ENCODE assay signal across 19 mouse cellular contexts in genomic region chr12:112395909-112396308, GRCm38 (mm10).
DNase-seq lines count a peak whose midpoint lies in the region; ATAC-seq and TF ChIP-seq lines count a peak whose summit lies in the region.
"Had no signal": no experiment of that assay in that cellular context is flagged by ENCODE, and none has a peak within 500 bp of the region (broad histone marks: within the 10 kb centered on the region; RNA-seq: fewer than 3 reads in every experiment).

No protein-coding gene starts in this region.

- H3K9ac ChIP-seq in hindbrain, embryonic 12.5 days: no peak overlapping the region
- 0 out of 2 replicates have a peak overlapping the region, but pooled peaks have one; percentile 4 for H3K9ac ChIP-seq in forebrain, postnatal 0 days
- peak overlapping the region; percentile 35; the same call in 1 of the 2 replicates for H3K9ac ChIP-seq in neural tube, embryonic 13.5 days
- H3K9ac ChIP-seq: liver, embryonic 12.5 days; stomach, embryonic 15.5 days had no signal

- peak overlapping the region; percentile 25; the same call in 1 of the 2 replicates for H3K27ac ChIP-seq in hindbrain, embryonic 12.5 days
- H3K27ac ChIP-seq in hindbrain, embryonic 10.5 days: no peak overlapping the region
- no peak overlapping the region; the same call in 1 of the 2 replicates for H3K27ac ChIP-seq in forebrain, postnatal 0 days (ENCODE audit: low read depth, low read length)
- peak overlapping the region; percentile 14; the same call in 1 of the 2 replicates for H3K27ac ChIP-seq in neural tube, embryonic 13.5 days (replicated peaks)
- H3K27ac ChIP-seq: heart, adult 2 months; liver, embryonic 12.5 days; stomach, embryonic 15.5 days had no signal

- TF ChIP-seq CTCF in forebrain, postnatal 0 days (IDR thresholded peaks at IDR 0.05; ENCODE audit: low read depth): no peak

- no peak overlapping the region for H3K4me2 ChIP-seq in hindbrain, embryonic 12.5 days (replicated peaks)
- H3K4me2 ChIP-seq in forebrain, postnatal 0 days (ENCODE audit: low read depth): peak overlapping the region; percentile 1; the same call in 1 of the 2 replicates
- H3K4me2 ChIP-seq in neural tube, embryonic 13.5 days: peak overlapping the region; percentile 21
- H3K4me2 ChIP-seq: liver, embryonic 12.5 days; stomach, embryonic 15.5 days had no signal

- peak; percentile 56; the same call in 1 of the 2 replicates for ATAC-seq in hindbrain, embryonic 12.5 days (ENCODE audit: low FRiP score)
- peak; percentile 62; the same call in 1 of the 2 replicates for ATAC-seq in forebrain, postnatal 0 days
- no peak for ATAC-seq in neural tube, embryonic 13.5 days (ENCODE audit: low read depth)
- ATAC-seq: liver, embryonic 12.5 days; Patski had no signal

- H3K27me3 ChIP-seq in hindbrain, embryonic 12.5 days: no peaks in the 10 kb centered on the region
- H3K27me3 ChIP-seq in hindbrain, embryonic 10.5 days (ENCODE audit: insufficient read depth, poor library complexity, severe bottlenecking): peaks cover 8% of the 10 kb centered on the region
- no peaks in the 10 kb centered on the region for H3K27me3 ChIP-seq in forebrain, postnatal 0 days (ENCODE audit: insufficient read depth, low read length)
- H3K27me3 ChIP-seq in neural tube, embryonic 13.5 days: no peaks in the 10 kb centered on the region; the same call in 1 of the 2 replicates
- H3K27me3 ChIP-seq: liver, embryonic 12.5 days; stomach, embryonic 15.5 days had no signal

- peaks cover 3% of the 10 kb centered on the region; the same call in 1 of the 2 replicates for H3K9me3 ChIP-seq in hindbrain, embryonic 12.5 days (replicated peaks)
- no peaks in the 10 kb centered on the region for H3K9me3 ChIP-seq in hindbrain, embryonic 10.5 days
- H3K9me3 ChIP-seq in forebrain, postnatal 0 days (ENCODE audit: low read length): no peaks in the 10 kb centered on the region
- H3K9me3 ChIP-seq in neural tube, embryonic 13.5 days: no peaks in the 10 kb centered on the region
- H3K9me3 ChIP-seq: liver, embryonic 12.5 days; stomach, embryonic 15.5 days had no signal

- 63% methylated on average over 13 of the region's 13 CpGs for WGBS in hindbrain, embryonic 12.5 days
- 84% methylated on average over 13 of the region's 13 CpGs for WGBS in hindbrain, embryonic 10.5 days
- WGBS in forebrain, postnatal 0 days: 32% methylated on average over 13 of the region's 13 CpGs
- WGBS in neural tube, embryonic 13.5 days: 46% methylated on average over 13 of the region's 13 CpGs

- peaks cover 11% of the 10 kb centered on the region for H3K4me1 ChIP-seq in hindbrain, embryonic 12.5 days
- H3K4me1 ChIP-seq in hindbrain, embryonic 10.5 days (replicated peaks): peaks cover 20% of the 10 kb centered on the region; the same call in 1 of the 2 replicates
- H3K4me1 ChIP-seq in forebrain, postnatal 0 days (ENCODE audit: insufficient read depth): no peaks in the 10 kb centered on the region
- peaks cover 24% of the 10 kb centered on the region for H3K4me1 ChIP-seq in neural tube, embryonic 13.5 days (replicated peaks)
- H3K4me1 ChIP-seq: liver, embryonic 12.5 days; stomach, embryonic 15.5 days had no signal

- DNase-seq in hindbrain, embryonic 10.5 days (ENCODE audit: low spot score): no peak
- DNase-seq in brain, adult 2 months (ENCODE audit: low read depth, low spot score): peak; percentile 14
- DNase-seq in forebrain, postnatal 0 days: peak; percentile 50
- no peak for DNase-seq in adrenal gland, postnatal 25 days
- no peak for DNase-seq in kidney, adult 18-20 months
- DNase-seq: cerebellum, adult 18-20 months; gastrocnemius, postnatal 10 days; heart, adult 2 months; kidney, postnatal 25 days; layer of hippocampus, adult 9-11 months; spleen, adult 18-20 months; thymus, postnatal 14 days had no signal

- H3K36me3 ChIP-seq in hindbrain, embryonic 12.5 days: no peaks in the 10 kb centered on the region
- no peaks in the 10 kb centered on the region for H3K36me3 ChIP-seq in hindbrain, embryonic 10.5 days
- no peaks in the 10 kb centered on the region for H3K36me3 ChIP-seq in forebrain, postnatal 0 days (ENCODE audit: insufficient read depth)
- no peaks in the 10 kb centered on the region for H3K36me3 ChIP-seq in neural tube, embryonic 13.5 days
- H3K36me3 ChIP-seq: limb, embryonic 10.5 days; liver, embryonic 12.5 days; stomach, embryonic 15.5 days had no signal

- no peak overlapping the region for H3K4me3 ChIP-seq in hindbrain, embryonic 12.5 days
- no peak overlapping the region for H3K4me3 ChIP-seq in hindbrain, embryonic 10.5 days
- no peak overlapping the region for H3K4me3 ChIP-seq in forebrain, postnatal 0 days (ENCODE audit: low read depth, low read length)
- H3K4me3 ChIP-seq in neural tube, embryonic 13.5 days: no peak overlapping the region
- H3K4me3 ChIP-seq: heart, adult 2 months; limb, embryonic 10.5 days; liver, embryonic 12.5 days; myocyte; stomach, embryonic 15.5 days had no signal

Comparison
In these comparisons a context has a peak if more than half of its experiments do, and no peak if none do; other contexts are left out.
1. H3K27ac ChIP-seq: peak in hindbrain, embryonic 12.5 days (single experiment) and neural tube, embryonic 13.5 days (single experiment); none in hindbrain, embryonic 10.5 days (single experiment) and forebrain, postnatal 0 days (single experiment).
2. DNase-seq: peak in brain, adult 2 months (single experiment) and forebrain, postnatal 0 days (single experiment); none in hindbrain, embryonic 10.5 days (single experiment), adrenal gland, postnatal 25 days (single experiment) and kidney, adult 18-20 months (single experiment).